Mouse (Mus musculus) macrophage (primary cell): ENCODE results near the gene Ambra1. TPM values are rescaled to one million over a fixed set of nuclear protein-coding genes. Genes with fewer than 3 reads are reported as not detected.

Experiments
- H3K27ac ChIP-seq: fragments of 350-480 bp; formaldehyde crosslinking; 2 replicates; pipeline ENCODE4 v1.9.0; 2021
- H3K36me3 ChIP-seq: fragments of 350-480 bp; formaldehyde crosslinking; 2 replicates; pipeline ENCODE4 v1.9.0; 2021; ENCODE audit errors: inconsistent target
- H3K4me3 ChIP-seq: fragments of 350-480 bp; formaldehyde crosslinking; 2 replicates; pipeline ENCODE4 v1.9.0; 2021; ENCODE audit errors: inconsistent target
- H3K79me2 ChIP-seq: fragments of 350-480 bp; formaldehyde crosslinking; 2 replicates; pipeline ENCODE4 v1.9.0; 2021; ENCODE audit errors: inconsistent target
- WGBS: methylation state at CpG from one replicate; pipeline ENCODE4 v1.1.7; 2026; ENCODE audit warnings: inconsistent platforms; ENCODE audit not compliant: missing documents; 5-methylcytosine and 5-hydroxymethylcytosine counted together
- polyA plus RNA-seq: library from polyadenylated mRNA; stranded (reverse); fragments of 250-400 nt; gene quantifications from 3 replicates; pipeline ENCODE4 v1.2.4, GENCODE M21; 2018; ENCODE audit warnings: inconsistent platforms

Ambra1 gene
- polyA plus RNA-seq, 1 experiment from 2014 or later = 25.2 TPM

GRCm38 (mm10) chr2:91791621-91792020 lies 61.7 kb downstream of the Ambra1 start:
- 89% methylated on average over 2 of the region's 2 CpGs for WGBS
- Histone ChIP-seq H3K4me3 (no peak overlapping the region), H3K36me3 (no peaks in the 10 kb centered on the region; the same call in 1 of the 2 replicates), H3K27ac (no peak overlapping the region), H3K79me2 (peaks cover 62% of the 10 kb centered on the region; the same call in 1 of the 2 replicates)

DNA sequence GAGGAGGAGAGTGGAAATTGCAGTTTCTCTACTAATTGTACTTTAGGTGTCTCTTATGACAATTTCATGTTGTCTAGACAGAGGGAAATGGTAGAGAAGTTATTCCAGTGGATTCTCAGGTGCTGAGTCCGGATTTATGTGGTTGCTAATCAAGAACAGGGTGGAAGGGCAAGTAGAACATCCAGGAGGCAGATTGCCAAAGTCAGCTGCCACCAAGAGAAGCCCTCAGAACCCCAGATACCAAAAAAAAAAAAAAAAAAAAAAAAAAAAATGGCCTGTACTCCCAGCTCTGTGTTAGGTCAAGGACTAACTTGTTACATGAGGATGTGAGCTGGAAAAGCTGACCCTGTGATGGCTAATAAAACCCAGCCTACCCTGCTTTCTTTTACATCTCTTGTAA lies 62.4 kb downstream of the Ambra1 start:
- WGBS = 88% methylated on average over 1 of the region's 1 CpGs
- Histone ChIP-seq H3K4me3 (no peak overlapping the region), H3K36me3 (no peaks in the 10 kb centered on the region; the same call in 1 of the 2 replicates), H3K27ac (no peak overlapping the region), H3K79me2 (peaks cover 57% of the 10 kb centered on the region; the same call in 1 of the 2 replicates)

GRCm38 (mm10) chr2:91794466-91794865 lies 64.5 kb downstream of the Ambra1 start:
- no peak overlapping the region for H3K4me3 ChIP-seq
- WGBS = 68% methylated on average over 2 of the region's 2 CpGs

GRCm38 (mm10) chr2:91795091-91795490 lies 65.2 kb downstream of the Ambra1 start:
- 95% methylated on average over 2 of the region's 3 CpGs for WGBS
- peaks cover 34% of the 10 kb centered on the region; the same call in 1 of the 2 replicates for H3K79me2 ChIP-seq
- H3K36me3 ChIP-seq = no peaks in the 10 kb centered on the region
- no peak overlapping the region for H3K4me3 ChIP-seq
- no peak overlapping the region for H3K27ac ChIP-seq

More at GRCm38 (mm10) chr2:91794466-91794865, 64.5 kb downstream of the Ambra1 start:
- Histone ChIP-seq H3K79me2 (peaks cover 41% of the 10 kb centered on the region; the same call in 1 of the 2 replicates), H3K36me3 (no peaks in the 10 kb centered on the region), H3K27ac (no peak overlapping the region)

DNA sequence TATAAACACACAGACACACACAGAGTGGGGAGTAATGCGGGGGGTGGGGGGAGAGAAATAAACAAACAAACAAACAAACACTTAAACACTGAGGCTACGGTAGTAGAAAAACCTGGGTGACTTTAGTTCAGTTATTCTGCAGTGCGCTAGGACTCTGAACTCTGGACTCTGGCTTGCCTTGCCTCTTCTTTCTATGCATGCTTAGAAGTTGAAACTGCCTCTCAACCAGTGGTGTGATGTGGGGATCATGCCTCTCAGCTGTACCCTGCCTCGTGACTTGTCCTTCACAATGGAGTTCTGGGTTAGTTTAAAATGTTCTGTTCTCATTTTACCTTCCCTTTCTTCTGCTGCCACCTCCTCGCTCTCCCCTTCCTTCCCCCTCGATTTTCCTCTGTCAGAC lies 81.5 kb downstream of the Ambra1 start:
- H3K27ac ChIP-seq = no peak overlapping the region
- H3K4me3 ChIP-seq = no peak overlapping the region
- 85% methylated on average over 6 of the region's 6 CpGs for WGBS
- no peaks in the 10 kb centered on the region for H3K79me2 ChIP-seq
- peaks cover 45% of the 10 kb centered on the region for H3K36me3 ChIP-seq

DNA sequence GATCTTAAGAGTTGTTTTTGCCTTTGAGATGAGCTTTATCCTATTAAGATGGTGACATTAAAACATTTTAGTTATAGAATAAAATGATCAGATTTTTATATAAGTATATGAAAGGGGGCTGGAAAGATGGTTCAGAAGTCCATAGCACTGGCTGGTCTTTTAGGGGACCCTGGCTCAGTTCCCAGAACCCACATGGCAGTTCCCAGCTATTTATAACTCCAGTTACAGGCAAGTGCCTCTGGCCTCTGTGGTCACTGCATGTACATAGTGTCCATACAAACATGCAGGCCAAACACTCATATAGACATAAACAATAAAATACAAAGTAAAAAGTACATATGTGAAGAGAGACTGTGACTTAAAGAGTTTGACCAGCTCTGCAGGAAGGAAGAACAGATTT lies 86.8 kb downstream of the Ambra1 start:
- 0 out of 2 replicates have a peak, but pooled peaks cover 22% of the 10 kb centered on the region for H3K36me3 ChIP-seq
- no peak overlapping the region for H3K4me3 ChIP-seq
- H3K27ac ChIP-seq = no peak overlapping the region
- H3K79me2 ChIP-seq = no peaks in the 10 kb centered on the region

DNA sequence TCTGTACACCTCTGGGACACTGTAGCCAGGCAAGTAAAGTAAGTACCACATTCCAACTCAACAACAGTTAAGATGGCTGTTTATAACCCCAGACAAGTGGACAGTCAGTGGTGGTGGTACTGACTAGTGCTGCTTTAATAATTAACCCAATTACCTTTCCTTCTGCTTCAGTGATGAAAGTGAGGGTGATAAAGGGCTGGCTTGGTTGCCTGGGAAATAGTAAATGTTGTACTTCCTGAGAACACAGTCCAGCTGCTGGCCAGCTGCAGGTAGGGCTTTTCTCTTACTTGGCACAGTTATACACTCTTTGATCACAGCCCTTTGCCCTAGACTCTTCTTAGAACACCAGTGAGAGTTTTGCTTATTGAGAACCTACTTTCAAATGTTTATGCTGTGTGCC lies 102.3 kb downstream of the Ambra1 start:
- Histone ChIP-seq H3K79me2 (no peaks in the 10 kb centered on the region; the same call in 1 of the 2 replicates), H3K27ac (no peak overlapping the region), H3K4me3 (no peak overlapping the region), H3K36me3 (no peaks in the 10 kb centered on the region)

DNA sequence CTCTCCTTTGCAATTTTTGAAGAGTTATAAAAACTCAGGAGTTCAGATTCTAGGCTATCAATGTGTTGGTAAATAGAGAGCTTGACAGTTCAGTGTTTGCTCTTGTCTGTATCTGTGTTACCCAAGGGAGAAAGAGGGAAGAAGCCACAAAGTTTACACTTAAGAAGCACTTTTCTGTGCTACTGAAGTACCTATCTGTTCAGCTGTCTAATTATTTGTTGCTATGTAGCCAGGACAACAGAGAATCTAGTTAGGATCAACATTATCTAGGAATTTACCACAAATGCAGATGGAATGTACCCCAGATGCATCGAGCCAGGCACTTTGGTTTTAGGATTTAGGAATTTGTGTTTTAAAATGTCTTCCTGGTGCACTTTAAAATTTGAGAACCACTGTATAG lies 104.3 kb downstream of the Ambra1 start:
- Histone ChIP-seq H3K79me2 (no peaks in the 10 kb centered on the region; the same call in 1 of the 2 replicates), H3K27ac (no peak overlapping the region), H3K36me3 (no peaks in the 10 kb centered on the region), H3K4me3 (no peak overlapping the region)
- WGBS = 100% methylated on average over 1 of the region's 1 CpGs

DNA sequence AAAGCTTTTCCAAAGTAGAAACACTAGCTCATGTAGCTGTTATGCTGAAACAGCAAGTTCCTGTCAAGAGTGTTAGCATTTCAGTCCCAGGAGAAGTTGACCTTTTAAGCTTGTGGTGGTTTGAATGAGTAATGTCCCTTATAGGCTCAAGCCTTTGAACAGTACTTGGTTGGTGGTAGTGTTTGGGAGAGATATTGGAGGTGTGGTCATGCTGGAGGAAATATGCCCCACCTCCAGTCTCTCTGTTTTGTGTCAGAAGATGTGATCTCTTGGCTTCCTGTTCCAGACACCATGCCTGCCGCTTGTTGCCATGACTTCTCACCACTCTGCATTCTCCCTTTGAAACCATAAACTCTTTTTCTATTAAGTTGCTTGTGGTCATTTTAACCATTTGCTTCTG lies 105.1 kb downstream of the Ambra1 start:
- 29% methylated on average over 1 of the region's 1 CpGs for WGBS
- Histone ChIP-seq H3K79me2 (no peaks in the 10 kb centered on the region; the same call in 1 of the 2 replicates), H3K4me3 (no peak overlapping the region), H3K36me3 (no peaks in the 10 kb centered on the region), H3K27ac (no peak overlapping the region)

DNA sequence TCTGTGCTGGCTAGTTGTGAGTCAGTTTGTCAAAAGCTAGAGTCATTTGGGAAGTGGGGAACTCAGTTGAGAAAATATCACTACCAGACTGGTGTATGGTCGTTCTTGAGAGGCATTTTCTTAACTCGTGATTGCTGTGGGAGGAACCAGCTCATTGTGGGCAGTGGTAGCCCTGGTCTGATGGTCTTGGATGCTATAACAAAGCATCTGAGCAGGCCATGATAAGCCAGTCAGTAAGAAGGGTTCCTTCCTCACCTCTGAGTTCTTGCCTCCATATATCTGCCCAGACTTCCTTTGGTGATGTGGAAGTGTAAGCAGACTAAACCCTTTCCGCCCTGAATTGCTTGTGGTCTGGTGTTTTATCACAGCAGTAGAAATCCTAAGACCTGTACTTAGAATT lies 105.7 kb downstream of the Ambra1 start:
- WGBS = 33% methylated on average over 3 of the region's 3 CpGs
- Histone ChIP-seq H3K27ac (no peak overlapping the region), H3K4me3 (no peak overlapping the region), H3K36me3 (no peaks in the 10 kb centered on the region), H3K79me2 (no peaks in the 10 kb centered on the region; the same call in 1 of the 2 replicates)

- Histone ChIP-seq H3K4me3 (no peak overlapping the region), H3K36me3 (no peaks in the 10 kb centered on the region), H3K79me2 (no peaks in the 10 kb centered on the region), H3K27ac (no peak overlapping the region)
- 92% methylated on average over 1 of the region's 1 CpGs for WGBS
Observed at GRCm38 (mm10) chr2:91844085-91844484, 114.2 kb downstream of the Ambra1 start.

- H3K36me3 ChIP-seq = no peaks in the 10 kb centered on the region
- no peak overlapping the region for H3K4me3 ChIP-seq
- WGBS = 87% methylated on average over 2 of the region's 2 CpGs
- no peaks in the 10 kb centered on the region for H3K79me2 ChIP-seq
- H3K27ac ChIP-seq = no peak overlapping the region
Observed at GRCm38 (mm10) chr2:91852446-91853191, 122.7 kb downstream of the Ambra1 start.

DNA sequence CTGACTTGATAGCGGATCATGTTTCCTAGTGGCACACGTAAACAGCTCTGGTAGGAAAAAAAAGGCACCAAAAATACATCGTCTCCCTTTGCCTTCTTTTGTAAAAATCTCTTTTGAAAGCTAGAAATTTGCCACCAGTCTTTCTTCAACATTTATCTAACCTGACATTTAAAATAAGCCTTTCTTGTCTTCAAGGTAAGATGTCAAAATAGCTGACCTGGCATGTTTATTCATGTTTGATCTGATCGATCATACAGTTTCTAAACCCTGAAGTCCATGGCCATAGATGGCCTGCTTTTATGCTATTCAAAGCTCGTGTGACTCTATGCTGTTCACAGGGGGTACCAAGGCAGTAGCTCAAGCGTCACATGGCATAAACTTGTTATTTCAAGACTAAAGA lies 124.6 kb downstream of the Ambra1 start:
- Histone ChIP-seq H3K4me3 (no peak overlapping the region), H3K36me3 (no peaks in the 10 kb centered on the region), H3K79me2 (no peaks in the 10 kb centered on the region), H3K27ac (no peak overlapping the region)
- 96% methylated on average over 6 of the region's 6 CpGs for WGBS

- H3K27ac ChIP-seq = no peak overlapping the region
- whole genome bisulfite sequencing = 96% methylated on average over 3 of the region's 3 CpGs
- H3K4me3 ChIP-seq = no peak overlapping the region
Observed at GRCm38 (mm10) chr2:91856958-91857357, 127.0 kb downstream of the Ambra1 start.

GRCm38 (mm10) chr2:91859423-91859822 lies 129.5 kb downstream of the Ambra1 start:
- WGBS = 84% methylated on average over 4 of the region's 4 CpGs
- H3K27ac ChIP-seq = no peak overlapping the region
- H3K4me3 ChIP-seq = no peak overlapping the region
- H3K36me3 ChIP-seq = no peaks in the 10 kb centered on the region
- no peaks in the 10 kb centered on the region for H3K79me2 ChIP-seq

More at GRCm38 (mm10) chr2:91856958-91857357, 127.0 kb downstream of the Ambra1 start:
- Histone ChIP-seq H3K79me2 (no peaks in the 10 kb centered on the region), H3K36me3 (no peaks in the 10 kb centered on the region)
